Mouse (Mus musculus) midbrain, embryonic 11.5 days (tissue): ENCODE results near the gene Ptprn2. TPM values are rescaled to one million over a fixed set of nuclear protein-coding genes. Genes with fewer than 3 reads are reported as not detected.

Experiments used
- ATAC-seq: fragments of 200-750 bp; cut with Nextera tagmentation; 2 replicates; pipeline ENCODE4 v1.8.0; 2017; ENCODE audit warnings: moderate TSS enrichment, moderate library complexity; ENCODE audit not compliant: low FRiP score
- DNase-seq: peaks from one replicate; pipeline ENCODE4 v3.0.0; 2015; ENCODE audit warnings: low spot score; ENCODE audit errors: missing footprints
- H3K27ac ChIP-seq: fragments of 300-500 bp; sonication (generic); 2 replicates; pipeline ENCODE4 v1.5.1; 2014; ENCODE audit warnings: low read depth, low read length
- H3K27me3 ChIP-seq: fragments of 300-500 bp; sonication (generic); 2 replicates; pipeline ENCODE4 v1.6.1; 2014; ENCODE audit warnings: mild to moderate bottlenecking, low read length, moderate library complexity, mixed read lengths; ENCODE audit not compliant: control insufficient read depth, insufficient read depth
- H3K36me3 ChIP-seq: fragments of 300-500 bp; sonication (generic); 2 replicates; pipeline ENCODE4 v1.6.1; 2014; ENCODE audit warnings: mild to moderate bottlenecking, low read length, moderate library complexity, mixed read lengths; ENCODE audit not compliant: control insufficient read depth, insufficient read depth
- H3K4me1 ChIP-seq: fragments of 300-500 bp; sonication (generic); 2 replicates; pipeline ENCODE4 v1.6.1; 2014; ENCODE audit warnings: low read length; ENCODE audit not compliant: control insufficient read depth, insufficient read depth
- H3K4me2 ChIP-seq: fragments of 300-500 bp; sonication (generic); 2 replicates; pipeline ENCODE4 v1.6.1; 2014; ENCODE audit warnings: mild to moderate bottlenecking, moderate library complexity
- H3K4me3 ChIP-seq: fragments of 300-500 bp; sonication (generic); 2 replicates; pipeline ENCODE4 v1.5.1; 2014; ENCODE audit warnings: low read depth, low read length
- H3K9ac ChIP-seq: fragments of 300-500 bp; sonication (generic); 2 replicates; pipeline ENCODE4 v1.6.1; 2014; ENCODE audit warnings: low read length
- H3K9me3 ChIP-seq: fragments of 300-500 bp; sonication (generic); 2 replicates; pipeline ENCODE4 v1.6.1; 2016; ENCODE audit warnings: low read length; ENCODE audit not compliant: control insufficient read depth
- WGBS: fragments of 180-500 bp; shearing (Covaris S2); extraction: QIAGEN DNeasy Blood & Tissue Kit; methylation state at CpG from one replicate; pipeline ENCODE4 v1.1.7; 2014; 5-methylcytosine and 5-hydroxymethylcytosine counted together
- polyA plus RNA-seq: library from polyadenylated mRNA; unstranded; fragments of >200 nt; fragmentation: Nextera tagmentation; extraction: Ambion mirVana; gene quantifications from 2 replicates; pipeline ENCODE4 v1.2.1, GENCODE M21; 2014

Gene Ptprn2
- 7.0 and 7.3 TPM in 2 replicates for polyA plus RNA-seq

DNA sequence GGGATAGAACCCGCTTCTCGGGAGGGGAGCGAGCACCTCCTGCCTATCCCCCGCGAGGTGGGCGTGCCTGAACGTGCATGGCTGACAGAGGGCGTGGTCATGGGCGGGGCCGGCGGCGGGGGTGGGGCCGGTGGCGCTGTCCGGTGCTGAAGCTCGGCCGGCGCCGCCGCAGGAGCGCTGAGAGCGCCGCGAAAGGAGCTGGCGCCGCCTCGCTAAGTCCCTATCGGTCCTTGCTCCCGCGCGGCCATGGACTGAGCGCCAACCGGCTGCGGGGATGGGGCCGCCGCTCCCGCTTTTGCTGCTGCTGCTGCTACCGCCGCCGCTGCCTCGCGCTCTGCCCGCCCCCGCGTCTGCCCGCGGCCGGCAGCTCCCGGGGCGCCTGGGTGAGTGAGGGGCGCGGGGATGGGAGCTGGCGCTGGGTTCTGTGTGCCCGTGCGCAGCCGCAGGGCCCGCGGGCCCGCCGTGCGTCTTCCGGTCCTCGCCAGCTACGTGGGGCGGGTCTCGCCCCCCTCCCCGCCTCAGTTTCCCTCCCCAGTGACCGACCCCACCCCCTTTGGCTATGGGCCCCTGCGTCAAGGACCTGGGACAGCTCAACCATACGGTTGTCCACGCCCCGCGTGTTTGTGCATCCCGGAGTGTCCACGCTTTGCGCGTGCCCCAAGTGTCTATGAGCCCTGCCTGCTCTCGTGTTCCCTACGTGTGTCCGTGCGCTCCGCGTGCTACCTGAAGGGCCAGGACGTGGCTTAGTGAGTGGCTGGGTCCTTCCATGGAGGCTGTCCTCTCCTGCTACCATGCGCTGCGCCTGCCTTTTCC lies at the start of gene Ptprn2:
Ptprn2 (plus strand) TSS at position 130 of the 813 bp plus-strand sequence.
- H3K9me3 ChIP-seq: no peaks in the 10 kb centered on the region
- H3K27me3 ChIP-seq: peaks cover 8% of the 10 kb centered on the region
- peak; percentile 99 for DNase-seq
- H3K27ac ChIP-seq: no peak within 1 kb of the TSS
- H3K36me3 ChIP-seq: no peaks in the 10 kb centered on the region
- H3K4me1 ChIP-seq: peaks cover 4% of the 10 kb centered on the region; the same call in 1 of the 2 replicates
- H3K4me3 ChIP-seq: peak within 1 kb of the TSS; percentile 59
- peak within 1 kb of the TSS; percentile 96 for H3K4me2 ChIP-seq
- under 1% methylated on average over 76 of the region's 86 CpGs for WGBS
- H3K9ac ChIP-seq: peak within 1 kb of the TSS; percentile 61
- ATAC-seq: peak; percentile 93

DNA sequence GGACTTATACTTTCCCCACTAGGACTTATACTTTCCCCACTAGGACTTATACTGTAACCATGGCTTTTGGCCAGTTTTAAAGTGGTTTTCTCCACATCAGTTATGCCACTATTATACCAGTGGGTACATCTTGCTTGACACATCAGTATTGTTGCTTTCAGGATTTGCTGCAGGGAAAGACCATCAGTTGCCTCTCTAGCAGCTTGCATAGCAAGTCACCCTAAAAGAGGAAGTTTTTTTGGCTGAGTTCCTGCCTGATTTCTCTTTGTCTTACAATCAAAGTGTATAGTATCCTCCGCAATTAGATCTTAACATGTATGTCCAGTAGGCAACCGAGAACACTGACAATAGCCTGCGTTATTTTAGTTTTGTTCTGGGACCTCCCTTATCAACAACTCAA lies 49.4 kb upstream of the Ptprn2 start:
- Histone ChIP-seq H3K36me3 (no peaks in the 10 kb centered on the region; the same call in 1 of the 2 replicates), H3K27ac (no peak overlapping the region), H3K27me3 (no peaks in the 10 kb centered on the region), H3K4me3 (no peak overlapping the region), H3K9ac (no peak overlapping the region), H3K4me2 (no peak overlapping the region), H3K4me1 (no peaks in the 10 kb centered on the region), H3K9me3 (no peaks in the 10 kb centered on the region)
- 96% methylated on average over 3 of the region's 3 CpGs for WGBS
- ATAC-seq (no peak), DNase-seq (no peak)

DNA sequence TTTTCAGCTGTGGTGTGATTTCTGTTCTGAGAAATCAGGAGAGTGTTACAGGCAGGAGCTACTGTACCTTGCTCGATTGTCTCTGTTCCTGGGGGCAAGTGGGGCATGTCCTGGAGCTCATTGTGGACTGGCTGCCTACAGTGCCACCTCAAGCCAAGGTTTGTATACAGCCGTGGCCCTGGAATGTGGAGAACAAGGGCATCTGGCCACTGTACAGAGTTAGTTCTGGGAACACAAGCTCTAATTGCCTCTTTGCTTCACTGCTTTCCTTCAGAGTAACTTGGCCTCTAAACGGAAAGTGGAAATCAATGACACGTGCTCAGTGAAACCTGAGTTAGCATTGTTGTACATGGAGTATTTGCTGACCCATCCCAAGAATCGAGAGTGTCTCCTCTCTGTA lies 46.9 kb upstream of the Ptprn2 start:
- no peak overlapping the region for H3K4me3 ChIP-seq
- DNase-seq: no peak
- no peak overlapping the region for H3K9ac ChIP-seq
- no peaks in the 10 kb centered on the region for H3K4me1 ChIP-seq
- no peaks in the 10 kb centered on the region for H3K9me3 ChIP-seq
- H3K4me2 ChIP-seq: no peak overlapping the region
- peaks cover 2% of the 10 kb centered on the region; the same call in 1 of the 2 replicates for H3K36me3 ChIP-seq
- WGBS: 87% methylated on average over 5 of the region's 5 CpGs
- H3K27me3 ChIP-seq: no peaks in the 10 kb centered on the region
- no peak for ATAC-seq
- no peak overlapping the region for H3K27ac ChIP-seq

DNA sequence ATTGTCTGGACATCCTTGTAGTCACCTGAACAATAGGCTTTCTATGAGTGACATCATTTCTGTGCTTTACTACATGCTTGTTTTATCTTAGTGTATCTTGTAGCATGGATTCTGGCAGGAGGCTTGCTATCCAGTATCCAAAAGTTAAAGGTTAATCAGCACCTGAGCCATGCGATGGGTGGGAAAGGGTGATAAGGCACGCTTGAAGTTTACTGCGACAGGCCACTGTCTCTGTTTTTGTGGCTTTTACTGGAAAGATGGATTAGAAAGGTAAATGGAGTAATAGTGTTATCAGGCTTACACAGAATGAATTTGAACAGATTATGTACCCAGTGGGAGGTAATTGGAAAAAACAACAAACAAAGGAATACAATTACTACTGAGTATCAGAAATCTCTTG lies 43.3 kb upstream of the Ptprn2 start:
- Histone ChIP-seq H3K27ac (no peak overlapping the region), H3K9ac (no peak overlapping the region), H3K27me3 (no peaks in the 10 kb centered on the region), H3K9me3 (no peaks in the 10 kb centered on the region), H3K4me2 (no peak overlapping the region), H3K36me3 (peaks cover 4% of the 10 kb centered on the region; the same call in 1 of the 2 replicates), H3K4me1 (no peaks in the 10 kb centered on the region), H3K4me3 (no peak overlapping the region)
- DNase-seq (no peak), ATAC-seq (no peak)
- WGBS: 92% methylated on average over 3 of the region's 3 CpGs

DNA sequence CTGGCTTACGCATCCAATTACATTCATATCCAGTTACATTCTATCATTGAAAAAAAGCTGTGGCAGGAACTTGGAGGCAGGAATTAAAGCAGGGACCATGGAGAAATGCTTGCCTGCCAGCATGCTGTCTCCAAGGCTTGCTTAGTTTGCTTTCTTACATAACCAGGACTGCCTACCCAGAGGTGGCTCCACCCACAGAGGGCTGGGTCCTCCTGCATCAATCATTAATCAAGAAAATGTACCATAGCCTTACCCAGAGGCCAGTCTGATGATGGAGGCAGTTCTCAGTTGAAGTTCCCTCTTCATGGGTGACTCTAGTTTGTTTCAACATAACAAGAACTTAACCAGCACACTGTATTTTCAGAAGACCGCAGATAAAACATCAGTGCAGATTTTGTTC lies 36.0 kb upstream of the Ptprn2 start:
- peaks cover 6% of the 10 kb centered on the region; the same call in 1 of the 2 replicates for H3K36me3 ChIP-seq
- no peak for ATAC-seq
- 99% methylated on average over 2 of the region's 2 CpGs for WGBS

DNA sequence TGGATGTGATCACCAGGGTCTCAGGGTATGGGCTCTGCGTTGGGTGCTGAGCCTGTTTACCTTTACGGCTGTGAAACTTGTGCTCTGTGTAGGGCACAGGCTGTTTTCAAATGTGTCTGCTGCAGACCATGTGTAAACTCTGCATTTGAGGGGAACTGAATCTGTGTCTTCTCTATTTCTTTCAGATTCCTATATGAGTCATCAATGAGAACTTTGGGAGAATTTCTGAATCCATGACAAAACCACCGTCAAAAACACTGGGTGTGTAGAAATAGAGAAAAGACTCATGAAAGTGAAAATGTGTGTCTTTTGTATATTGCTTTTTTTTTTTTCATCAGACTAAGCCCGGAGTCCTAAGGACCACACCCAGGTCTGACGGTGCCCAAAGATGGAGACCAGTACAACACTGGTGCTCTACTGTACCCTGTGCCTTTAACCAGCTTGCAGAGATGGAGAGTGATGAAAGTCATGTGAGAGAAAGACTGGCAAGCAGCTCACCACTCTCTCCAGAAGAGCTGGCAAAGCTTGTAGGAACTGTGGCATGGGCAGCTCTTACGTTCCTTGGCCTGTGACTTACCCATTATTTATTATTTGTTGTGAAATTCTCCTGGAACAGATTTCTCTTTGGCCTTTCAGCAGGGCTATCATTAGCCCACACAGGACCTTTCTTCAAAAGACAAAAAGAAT lies 25.0 kb upstream of the Ptprn2 start:
- no peak for ATAC-seq
- H3K27ac ChIP-seq: no peak overlapping the region
- H3K4me2 ChIP-seq: no peak overlapping the region
- no peaks in the 10 kb centered on the region for H3K4me1 ChIP-seq
- no peaks in the 10 kb centered on the region for H3K27me3 ChIP-seq
- no peak overlapping the region for H3K9ac ChIP-seq
- H3K4me3 ChIP-seq: no peak overlapping the region
- no peaks in the 10 kb centered on the region; the same call in 1 of the 2 replicates for H3K36me3 ChIP-seq
- H3K9me3 ChIP-seq: no peaks in the 10 kb centered on the region
- WGBS: 97% methylated on average over 6 of the region's 6 CpGs
- DNase-seq: no peak

More for the DNA sequence above, 36.0 kb upstream of the Ptprn2 start:
- Histone ChIP-seq H3K9ac (no peak overlapping the region), H3K27me3 (no peaks in the 10 kb centered on the region), H3K9me3 (no peaks in the 10 kb centered on the region), H3K4me1 (no peaks in the 10 kb centered on the region), H3K4me2 (no peak overlapping the region), H3K27ac (no peak overlapping the region), H3K4me3 (no peak overlapping the region)
- no peak for DNase-seq

DNA sequence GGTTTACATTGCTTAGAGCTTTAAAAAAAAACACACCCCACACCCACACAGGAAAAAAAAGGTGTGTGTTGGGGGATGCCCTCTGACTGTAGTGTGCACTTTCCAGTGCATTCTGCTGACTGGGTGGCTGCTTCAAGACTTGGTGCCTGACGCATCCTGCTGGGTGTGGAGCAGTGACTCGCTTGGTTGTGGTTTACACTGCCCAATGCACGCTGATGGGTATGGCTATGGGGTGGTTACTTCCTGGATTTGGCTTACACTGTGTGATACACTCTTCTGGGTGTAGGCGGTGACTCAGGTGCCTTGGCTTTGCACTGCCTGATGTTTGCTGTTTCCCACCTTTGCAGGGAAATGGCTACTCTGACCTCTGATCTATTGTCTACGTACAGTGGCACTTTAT lies 18.5 kb upstream of the Ptprn2 start:
- Histone ChIP-seq H3K9ac (no peak overlapping the region), H3K27ac (no peak overlapping the region), H3K36me3 (no peaks in the 10 kb centered on the region), H3K4me2 (no peak overlapping the region), H3K4me3 (no peak overlapping the region), H3K9me3 (no peaks in the 10 kb centered on the region), H3K4me1 (no peaks in the 10 kb centered on the region), H3K27me3 (no peaks in the 10 kb centered on the region)
- DNase-seq: no peak
- ATAC-seq: no peak
- 92% methylated on average over 5 of the region's 5 CpGs for WGBS

DNA sequence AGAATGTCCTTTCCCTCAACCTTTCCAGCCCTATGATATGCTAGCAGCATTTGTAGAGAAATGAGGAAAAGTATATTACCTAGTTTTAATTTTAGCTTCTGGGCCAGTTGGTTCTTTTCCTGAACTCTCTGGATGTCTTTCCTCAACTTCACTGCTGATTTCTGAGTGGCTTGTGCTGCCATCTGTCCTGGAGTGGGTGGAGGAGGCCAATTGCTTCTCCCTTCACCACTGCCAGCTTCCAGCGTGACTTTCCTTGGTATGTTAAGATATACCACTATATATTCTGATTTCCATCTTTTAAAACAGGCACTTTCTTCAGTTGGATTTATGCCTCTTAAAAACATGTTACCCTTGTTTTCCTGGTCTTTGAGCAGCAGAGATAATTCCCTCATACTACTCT lies 17.2 kb upstream of the Ptprn2 start:
- Histone ChIP-seq H3K9me3 (no peaks in the 10 kb centered on the region), H3K4me3 (no peak overlapping the region), H3K36me3 (no peaks in the 10 kb centered on the region), H3K4me1 (no peaks in the 10 kb centered on the region), H3K9ac (no peak overlapping the region), H3K27me3 (no peaks in the 10 kb centered on the region), H3K27ac (no peak overlapping the region), H3K4me2 (no peak overlapping the region)
- DNase-seq (no peak), ATAC-seq (no peak)
- WGBS: 85% methylated on average over 1 of the region's 1 CpGs

DNA sequence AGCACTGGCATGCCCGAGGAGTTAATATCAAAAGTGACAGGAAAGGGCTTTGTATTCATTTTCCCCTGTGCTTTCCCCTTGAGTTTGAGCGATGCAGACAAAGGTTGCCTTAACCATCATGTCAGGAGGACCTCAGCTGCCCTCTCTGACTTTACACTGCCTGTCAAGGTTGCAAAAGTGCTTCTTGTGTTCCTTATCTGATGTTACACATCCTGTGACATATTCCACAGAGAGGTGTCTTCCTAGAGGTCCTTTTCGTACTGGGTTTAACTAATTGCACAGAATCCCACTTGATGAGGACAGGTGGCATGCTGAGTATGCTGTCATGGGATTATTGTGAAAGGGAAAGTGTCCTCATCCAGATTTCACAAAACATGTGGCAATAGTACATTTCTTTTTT lies 16.4 kb upstream of the Ptprn2 start:
- 88% methylated on average over 3 of the region's 3 CpGs for WGBS
- DNase-seq: no peak
- no peak overlapping the region for H3K9ac ChIP-seq

More for the DNA sequence above, 16.4 kb upstream of the Ptprn2 start:
- Histone ChIP-seq H3K4me2 (no peak overlapping the region), H3K27ac (no peak overlapping the region), H3K36me3 (no peaks in the 10 kb centered on the region), H3K4me3 (no peak overlapping the region), H3K4me1 (no peaks in the 10 kb centered on the region), H3K9me3 (no peaks in the 10 kb centered on the region), H3K27me3 (no peaks in the 10 kb centered on the region)
- no peak for ATAC-seq
